Mouse (Mus musculus) neural tube, embryonic 14.5 days (tissue): ENCODE data around the gene Flywch1. TPM values are rescaled to one million over a fixed set of nuclear protein-coding genes. Genes with fewer than 3 reads are reported as not detected.
"Not testable (repeated sequence)": the region's sequence is repeated elsewhere in the genome, so short reads cannot be mapped to it uniquely, and the experiment has no call there.

Experiments
- ATAC-seq: fragments of 200-750 bp; cut with Nextera tagmentation; 2 replicates; pipeline ENCODE4 v1.8.0; 2017; ENCODE audit warnings: low read depth, mild to moderate bottlenecking, moderate TSS enrichment, moderate library complexity
- H3K27ac ChIP-seq: fragments of 300-500 bp; sonication (generic); 2 replicates; pipeline ENCODE4 v1.5.1; 2014; ENCODE audit warnings: low read depth, mild to moderate bottlenecking, control low read depth, low read length, moderate library complexity, mixed read lengths
- H3K27me3 ChIP-seq: fragments of 300-500 bp; sonication (generic); 2 replicates; pipeline ENCODE4 v1.6.1; 2014; ENCODE audit warnings: low read length; ENCODE audit not compliant: control insufficient read depth, insufficient read depth
- H3K36me3 ChIP-seq: fragments of 300-500 bp; sonication (generic); 2 replicates; pipeline ENCODE4 v1.6.1; 2014; ENCODE audit warnings: low read length, mixed read lengths; ENCODE audit not compliant: control insufficient read depth, insufficient read depth
- H3K4me1 ChIP-seq: fragments of 300-500 bp; sonication (generic); 2 replicates; pipeline ENCODE4 v1.6.1; 2014; ENCODE audit warnings: low read length; ENCODE audit not compliant: control insufficient read depth, insufficient read depth
- H3K4me2 ChIP-seq: fragments of 300-500 bp; sonication (generic); 2 replicates; pipeline ENCODE4 v1.6.1; 2014; ENCODE audit warnings: mild to moderate bottlenecking, low read depth, low read length, control low read depth
- H3K4me3 ChIP-seq: fragments of 300-500 bp; sonication (generic); 2 replicates; pipeline ENCODE4 v1.5.1; 2014; ENCODE audit warnings: low read depth, low read length, control low read depth, mixed read lengths
- H3K9ac ChIP-seq: fragments of 300-500 bp; sonication (generic); replicated peaks from 2 replicates; pipeline ENCODE4 v1.6.1; 2014; ENCODE audit warnings: low read depth, mild to moderate bottlenecking, control low read depth, low read length, mixed read lengths
- H3K9me3 ChIP-seq: fragments of 300-500 bp; sonication (generic); 2 replicates; pipeline ENCODE4 v1.6.1; 2016; ENCODE audit warnings: low read length; ENCODE audit not compliant: control insufficient read depth
- WGBS: fragments of 180-500 bp; shearing (Covaris S2); extraction: QIAGEN DNeasy Blood & Tissue Kit; methylation state at CpG from one replicate; pipeline ENCODE4 v1.1.7; 2014; 5-methylcytosine and 5-hydroxymethylcytosine counted together
- polyA plus RNA-seq: library from polyadenylated mRNA; unstranded; fragments of >200 nt; fragmentation: Nextera tagmentation; extraction: Ambion mirVana; gene quantifications from 2 replicates; pipeline ENCODE4 v1.2.1, GENCODE M21; 2014

The Flywch1 gene
- polyA plus RNA-seq, 1 experiment from 2014 or later = 192 TPM

DNA sequence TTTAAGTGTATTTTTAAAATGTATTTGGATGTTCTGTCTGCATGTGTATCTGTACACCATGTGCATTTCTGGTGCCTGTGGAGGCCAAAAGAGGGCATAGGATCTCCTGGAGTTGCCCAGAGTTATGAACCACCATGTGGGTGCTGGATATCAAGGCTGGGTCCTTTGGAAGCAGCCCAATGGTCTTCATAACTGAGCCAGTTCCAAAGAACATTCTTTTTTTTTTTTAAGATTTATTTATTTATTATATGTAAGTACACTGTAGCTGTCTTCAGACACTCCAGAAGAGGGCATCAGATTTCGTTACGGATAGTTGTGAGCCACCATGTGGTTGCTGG lies 786 bp upstream of the Flywch1 start:
- not testable (repeated sequence) for H3K27ac ChIP-seq

GRCm38 (mm10) chr17:23770896-23771283 lies 512 bp downstream of the Flywch1 start:
- under 1% methylated on average over 19 of the region's 19 CpGs for WGBS
- peak overlapping the region; percentile 97 for H3K9ac ChIP-seq
- H3K9me3 ChIP-seq = no peaks in the 10 kb centered on the region
- peak overlapping the region; percentile 75 for H3K27ac ChIP-seq
- peak overlapping the region; percentile 88 for H3K4me3 ChIP-seq
- H3K4me1 ChIP-seq = peaks cover 10% of the 10 kb centered on the region
- H3K36me3 ChIP-seq = no peaks in the 10 kb centered on the region
- ATAC-seq = no peak
- peak overlapping the region; percentile 54 for H3K4me2 ChIP-seq
- no peaks in the 10 kb centered on the region for H3K27me3 ChIP-seq

More for the DNA sequence above, 786 bp upstream of the Flywch1 start:
- peaks cover 10% of the 10 kb centered on the region for H3K4me1 ChIP-seq
- not testable (repeated sequence) for H3K27me3 ChIP-seq, H3K9ac ChIP-seq, ATAC-seq, H3K36me3 ChIP-seq, H3K9me3 ChIP-seq
- peak overlapping the region; percentile 54 for H3K4me2 ChIP-seq
- 63% methylated on average over 2 of the region's 2 CpGs for WGBS
- peak overlapping the region; percentile 88 for H3K4me3 ChIP-seq

- ATAC-seq = no peak
- Histone ChIP-seq H3K27ac (peak overlapping the region; percentile 75), H3K4me3 (peak overlapping the region; percentile 88), H3K4me2 (peak overlapping the region; percentile 54), H3K9ac (peak overlapping the region; percentile 97), H3K27me3 (no peaks in the 10 kb centered on the region), H3K9me3 (no peaks in the 10 kb centered on the region), H3K4me1 (peaks cover 10% of the 10 kb centered on the region), H3K36me3 (no peaks in the 10 kb centered on the region)
- 5% methylated on average over 2 of the region's 2 CpGs for WGBS
Measured at GRCm38 (mm10) chr17:23770493-23770892, 909 bp downstream of the Flywch1 start.

- no peaks in the 10 kb centered on the region for H3K9me3 ChIP-seq
- no peak for ATAC-seq
- H3K36me3 ChIP-seq = peaks cover 26% of the 10 kb centered on the region
Measured at GRCm38 (mm10) chr17:23762976-23763375, 8.4 kb downstream of the Flywch1 start.

DNA sequence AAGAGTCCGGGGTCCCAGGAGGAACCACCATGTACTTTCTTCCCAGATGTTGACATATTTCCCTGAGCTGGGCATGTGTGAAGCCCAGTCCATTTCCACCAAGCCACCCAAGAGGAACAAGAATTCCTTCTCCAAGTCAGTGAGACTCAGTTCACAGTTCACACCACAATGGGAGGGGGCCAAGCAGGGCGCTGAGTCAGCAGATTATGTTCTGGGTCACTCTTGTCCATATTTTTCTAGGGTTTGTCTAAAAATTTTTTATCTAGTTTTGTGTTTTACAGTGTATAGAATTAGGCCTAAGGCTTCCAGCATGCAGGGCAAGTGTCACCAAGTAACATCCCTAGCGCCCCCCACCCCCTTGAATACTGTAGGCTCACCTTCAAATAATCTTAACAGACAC lies 10.2 kb downstream of the Flywch1 start:
- H3K9ac ChIP-seq = no peak overlapping the region
- ATAC-seq = no peak
- peaks cover 43% of the 10 kb centered on the region for H3K36me3 ChIP-seq

More at GRCm38 (mm10) chr17:23762976-23763375, 8.4 kb downstream of the Flywch1 start:
- no peak overlapping the region for H3K27ac ChIP-seq
- no peak overlapping the region for H3K9ac ChIP-seq
- no peak overlapping the region for H3K4me3 ChIP-seq
- no peaks in the 10 kb centered on the region for H3K4me1 ChIP-seq
- H3K27me3 ChIP-seq = no peaks in the 10 kb centered on the region
- no peak overlapping the region for H3K4me2 ChIP-seq
- 87% methylated on average over 11 of the region's 11 CpGs for WGBS

GRCm38 (mm10) chr17:23760231-23760630 lies 11.2 kb downstream of the Flywch1 start:
- WGBS = 97% methylated on average over 9 of the region's 9 CpGs

More for the DNA sequence above, 10.2 kb downstream of the Flywch1 start:
- Histone ChIP-seq H3K27me3 (no peaks in the 10 kb centered on the region), H3K4me1 (no peaks in the 10 kb centered on the region), H3K4me2 (no peak overlapping the region), H3K4me3 (no peak overlapping the region), H3K27ac (no peak overlapping the region), H3K9me3 (no peaks in the 10 kb centered on the region)
- WGBS = 97% methylated on average over 3 of the region's 3 CpGs

DNA sequence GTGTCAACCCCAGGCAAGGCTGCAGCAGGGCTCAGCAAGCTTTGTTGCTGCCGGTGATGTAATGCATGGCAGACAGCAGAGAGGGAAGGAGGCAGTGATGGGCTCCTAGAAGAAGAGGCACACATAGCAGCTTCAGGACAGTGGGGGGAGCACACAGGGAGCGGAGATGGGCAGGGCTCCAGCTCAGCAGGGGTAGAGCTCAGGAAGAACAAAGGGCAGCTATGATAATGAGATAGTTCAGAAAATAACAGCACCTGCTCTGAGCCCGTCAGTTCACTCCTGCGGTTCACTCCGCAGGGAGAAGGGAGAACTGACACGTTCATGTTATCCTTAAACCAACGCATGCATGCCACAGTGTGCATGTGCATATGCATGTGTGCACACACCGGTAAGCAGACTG lies 12.6 kb downstream of the Flywch1 start:
- no peak for ATAC-seq
- Histone ChIP-seq H3K9ac (no peak overlapping the region), H3K4me1 (no peaks in the 10 kb centered on the region), H3K9me3 (no peaks in the 10 kb centered on the region), H3K36me3 (peaks cover 60% of the 10 kb centered on the region), H3K27ac (no peak overlapping the region), H3K4me3 (no peak overlapping the region), H3K27me3 (no peaks in the 10 kb centered on the region), H3K4me2 (no peak overlapping the region)
- 67% methylated on average over 8 of the region's 8 CpGs for WGBS

More at GRCm38 (mm10) chr17:23760231-23760630, 11.2 kb downstream of the Flywch1 start:
- Histone ChIP-seq H3K27ac (no peak overlapping the region), H3K4me1 (no peaks in the 10 kb centered on the region), H3K4me2 (no peak overlapping the region), H3K27me3 (no peaks in the 10 kb centered on the region), H3K9ac (no peak overlapping the region), H3K4me3 (no peak overlapping the region), H3K9me3 (no peaks in the 10 kb centered on the region), H3K36me3 (peaks cover 52% of the 10 kb centered on the region)
- ATAC-seq = no peak

- Histone ChIP-seq H3K27ac (no peak overlapping the region), H3K9me3 (no peaks in the 10 kb centered on the region), H3K9ac (no peak overlapping the region), H3K4me1 (no peaks in the 10 kb centered on the region), H3K4me3 (no peak overlapping the region), H3K36me3 (peaks cover 72% of the 10 kb centered on the region), H3K27me3 (no peaks in the 10 kb centered on the region), H3K4me2 (no peak overlapping the region)
- 93% methylated on average over 9 of the region's 9 CpGs for WGBS
- ATAC-seq = no peak
Measured at GRCm38 (mm10) chr17:23757581-23757980, 13.8 kb downstream of the Flywch1 start.

DNA sequence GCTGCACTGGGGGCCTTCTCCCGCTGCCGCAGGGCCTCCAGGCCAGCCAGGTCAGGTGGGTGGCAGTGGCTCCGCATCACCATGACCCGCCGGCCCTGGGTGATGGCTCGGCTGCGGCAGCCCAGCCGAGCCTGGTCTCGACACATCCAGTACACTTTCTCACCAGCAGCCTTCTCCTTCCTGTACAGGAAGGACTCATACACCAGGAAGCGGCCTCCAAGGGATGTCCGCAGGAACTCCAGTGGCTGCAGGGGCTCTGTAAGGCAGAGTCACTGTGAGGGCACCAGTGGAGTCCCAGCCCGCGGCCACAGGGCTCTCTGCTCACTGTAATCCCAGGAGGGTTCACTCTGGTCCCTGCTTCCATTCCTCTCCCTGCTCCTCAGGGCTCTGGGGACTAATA lies 15.7 kb downstream of the Flywch1 start:
- ATAC-seq = no peak

More for the DNA sequence above, 15.7 kb downstream of the Flywch1 start:
- H3K4me2 ChIP-seq = no peak overlapping the region
- no peak overlapping the region for H3K27ac ChIP-seq
- WGBS = 95% methylated on average over 13 of the region's 13 CpGs
- peaks cover 68% of the 10 kb centered on the region for H3K36me3 ChIP-seq
- H3K27me3 ChIP-seq = no peaks in the 10 kb centered on the region
- no peaks in the 10 kb centered on the region for H3K4me1 ChIP-seq
- no peaks in the 10 kb centered on the region for H3K9me3 ChIP-seq
- H3K4me3 ChIP-seq = no peak overlapping the region
- no peak overlapping the region for H3K9ac ChIP-seq
